Mouse (Mus musculus): ENCODE measurements around the gene Map4k4. TPM values are rescaled to one million over a fixed set of nuclear protein-coding genes. Genes with fewer than 3 reads are reported as not detected.

Map4k4 gene
- total and polyA plus RNA-seq, 3 experiments, result 0.04 to 0.21 TPM; not detected in 1

DNA sequence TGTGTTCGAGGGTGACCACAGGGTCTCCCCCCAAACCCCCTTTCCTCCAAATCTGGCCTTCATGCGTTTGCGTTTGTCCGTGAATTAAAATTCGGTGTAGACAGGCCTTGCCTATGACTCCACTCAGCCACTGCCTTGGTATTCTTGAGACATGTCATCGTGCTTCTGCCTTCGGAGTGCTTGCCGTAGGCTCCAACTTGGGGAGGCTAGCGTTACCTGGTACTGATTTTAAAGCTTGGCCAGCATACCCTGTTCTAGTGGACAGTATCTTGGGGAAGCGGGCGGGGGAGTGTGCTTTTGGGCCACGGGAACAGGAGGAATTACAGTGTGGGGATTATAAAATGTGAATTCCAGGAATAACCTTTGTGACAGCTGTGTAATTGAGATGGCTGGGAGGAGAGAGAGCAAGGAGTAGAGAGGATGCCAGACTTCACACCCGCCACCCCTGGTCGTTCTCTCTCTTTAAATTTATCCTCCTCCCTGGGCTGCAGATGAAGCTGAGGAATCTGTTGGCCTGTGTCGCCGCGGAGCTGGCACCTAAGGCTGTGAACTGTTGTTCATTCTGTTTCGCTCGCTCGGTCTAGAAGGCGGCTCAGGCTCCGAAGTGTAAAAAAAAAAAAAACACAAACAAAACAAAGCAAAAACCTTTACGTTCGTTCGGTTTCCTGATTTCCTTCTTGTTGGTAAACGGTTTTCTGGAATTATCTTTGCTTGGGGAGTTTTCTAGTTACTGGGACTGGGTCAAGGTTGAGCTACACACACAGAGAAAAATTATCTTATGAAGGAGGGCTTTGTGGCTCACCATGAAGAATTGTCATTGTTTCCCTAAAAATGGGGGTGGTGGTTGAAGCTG is 1.4 kb downstream of the Map4k4 start:
- Histone ChIP-seq H3K27ac (ENCODE audit: control insufficient read depth, low read depth, low read length) (no peak overlapping the region), H3K4me1 (ENCODE audit: control insufficient read depth in 1 of 2, insufficient read depth in 2 of 2, low read length in 2 of 2) (no peaks in the 10 kb centered on the region)

DNA sequence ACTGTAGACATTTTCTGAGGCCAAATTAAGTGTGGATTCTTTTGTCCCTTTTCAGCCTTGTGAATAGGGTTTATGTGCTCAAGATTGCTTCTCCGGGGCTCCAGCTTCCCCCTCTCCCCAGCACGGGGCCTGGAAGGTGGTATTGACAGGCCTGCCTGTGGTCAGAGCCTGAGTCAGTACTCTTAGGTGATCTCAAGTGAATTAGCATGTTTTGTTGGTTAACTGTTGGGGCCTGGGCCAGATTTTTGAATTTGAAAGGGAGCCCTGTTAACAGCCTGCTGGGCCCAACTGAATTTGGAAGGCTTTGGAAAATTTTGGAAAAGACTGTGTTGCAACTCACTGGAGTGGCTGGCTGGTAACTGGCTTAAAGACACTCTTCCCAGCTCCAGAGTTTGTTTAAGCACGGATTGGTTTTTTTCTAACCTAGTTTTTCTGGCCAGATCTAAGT is 2.0 kb downstream of the Map4k4 start:
- Histone ChIP-seq H3K4me1 (ENCODE audit: control insufficient read depth in 1 of 2, insufficient read depth in 2 of 2, low read length in 2 of 2) (no peaks in the 10 kb centered on the region), H3K36me3 (ENCODE audit: control insufficient read depth in 1 of 2, insufficient read depth in 2 of 2, low read length in 2 of 2) (no peaks in the 10 kb centered on the region), H3K9me3 (replicated peaks; ENCODE audit: insufficient read depth, low read length) (no peaks in the 10 kb centered on the region), H3K4me3 (ENCODE audit: control insufficient read depth in 1 of 2, insufficient read depth in 1 of 2, low read depth in 2 of 2, low read length in 2 of 2) (no peak overlapping the region), H3K27ac (ENCODE audit: control insufficient read depth, low read depth, low read length) (no peak overlapping the region), H3K79me2 (ENCODE audit: control insufficient read depth, insufficient read depth, low read length, poor library complexity) (no peaks in the 10 kb centered on the region), H3K9ac (ENCODE audit: control insufficient read depth, low read depth, low read length, poor library complexity, severe bottlenecking) (no peak overlapping the region), H3K27me3 (ENCODE audit: control insufficient read depth in 1 of 2, insufficient read depth in 2 of 2, low read length in 2 of 2) (no peaks in the 10 kb centered on the region)
- no peak for DNase-seq (ENCODE audit: low read depth, low spot score)
- no peak for TF ChIP-seq ELF1 (IDR thresholded peaks at IDR 0.05; ENCODE audit: low read depth, low read length)
- TF ChIP-seq NRF1 (IDR thresholded peaks at IDR 0.05; ENCODE audit: insufficient read depth, low read depth, low read length, poor library complexity, severe bottlenecking), result no peak
- TF ChIP-seq POLR2AphosphoS2 (IDR thresholded peaks at IDR 0.05; ENCODE audit: low read length), result no peak
- no peak for TF ChIP-seq ETS1 (IDR thresholded peaks at IDR 0.05; ENCODE audit: low read depth, low read length)
- TF ChIP-seq TCF12 (IDR thresholded peaks at IDR 0.05; ENCODE audit: low read depth, low read length), result no peak
- no peak for TF ChIP-seq SMC3 (IDR thresholded peaks at IDR 0.05; ENCODE audit: low read depth, low read length)
- no peak for TF ChIP-seq JUND (IDR thresholded peaks at IDR 0.05; ENCODE audit: low read depth, low read length)
- TF ChIP-seq TAL1 (IDR thresholded peaks at IDR 0.05; ENCODE audit: low read length), result no peak
- TF ChIP-seq KAT2A (conservative IDR thresholded peaks at IDR 0.05; ENCODE audit: low read depth, low read length), result no peak
- no peak for TF ChIP-seq CHD2 (IDR thresholded peaks at IDR 0.05; ENCODE audit: low read length)
- TF ChIP-seq MAX (IDR thresholded peaks at IDR 0.05; ENCODE audit: low read length), result no peak
- no peak for TF ChIP-seq TBP (IDR thresholded peaks at IDR 0.05; ENCODE audit: low read depth, low read length)

More for the DNA sequence above, 1.4 kb downstream of the Map4k4 start:
- DNase-seq (ENCODE audit: low read depth, low spot score), result no peak
- H3K4me3 ChIP-seq (ENCODE audit: control insufficient read depth in 1 of 2, insufficient read depth in 1 of 2, low read depth in 2 of 2, low read length in 2 of 2), result no peak overlapping the region
- H3K9ac ChIP-seq (ENCODE audit: control insufficient read depth, low read depth, low read length, poor library complexity, severe bottlenecking), result no peak overlapping the region
- TF ChIP-seq ZMIZ1 (IDR thresholded peaks at IDR 0.05; ENCODE audit: low read depth, low read length), result no peak
- TF ChIP-seq POLR2AphosphoS5 (IDR thresholded peaks at IDR 0.05; ENCODE audit: borderline replicate concordance, low read depth, low read length), result no peak
- no peak for TF ChIP-seq NELFE (IDR thresholded peaks at IDR 0.05; ENCODE audit: low read depth, low read length)
- TF ChIP-seq ZC3H11A (IDR thresholded peaks at IDR 0.05; ENCODE audit: low read depth, low read length), result no peak
- no peak for TF ChIP-seq MEF2A (IDR thresholded peaks at IDR 0.05; ENCODE audit: extremely low read depth, insufficient replicate concordance, low read depth, low read length, poor library complexity, severe bottlenecking)
- no peak for TF ChIP-seq MAFK (IDR thresholded peaks at IDR 0.05; ENCODE audit: borderline replicate concordance, low read depth, low read length)
- TF ChIP-seq KAT2A (conservative IDR thresholded peaks at IDR 0.05; ENCODE audit: low read depth, low read length), result no peak
- TF ChIP-seq NRF1 (IDR thresholded peaks at IDR 0.05; ENCODE audit: insufficient read depth, low read depth, low read length, poor library complexity, severe bottlenecking), result no peak
- no peaks in the 10 kb centered on the region for H3K36me3 ChIP-seq (ENCODE audit: control insufficient read depth in 1 of 2, insufficient read depth in 2 of 2, low read length in 2 of 2)
- H3K9me3 ChIP-seq (replicated peaks; ENCODE audit: insufficient read depth, low read length), result no peaks in the 10 kb centered on the region
- H3K79me2 ChIP-seq (ENCODE audit: control insufficient read depth, insufficient read depth, low read length, poor library complexity), result no peaks in the 10 kb centered on the region
- H3K27me3 ChIP-seq (ENCODE audit: control insufficient read depth in 1 of 2, insufficient read depth in 2 of 2, low read length in 2 of 2), result no peaks in the 10 kb centered on the region

Data from MEL (cell line).